Mouse (Mus musculus) B cell, adult (primary cell): ENCODE data around the gene Gm21788. TPM values are rescaled to one million over a fixed set of nuclear protein-coding genes. Genes with fewer than 3 reads are reported as not detected.

Experiments
- total RNA-seq: library from RNA; stranded (reverse); gene quantifications from 4 replicates; pipeline ENCODE4 v1.2.4, GENCODE M21; 2023; ENCODE audit not compliant: inconsistent age

The Gm21788 gene
- total RNA-seq = not detected in 4 replicates

GRCm38 (mm10) chrY:7404710-7405109 is at the start of gene Gm21788:
Gene Gm21788 (plus strand): TSS chrY:7405010.

Other genes starting within 250 kb of the Gm21788 start
- not detected in 4 replicates for gene Gm21244, start 235.7 kb upstream of the Gm21788 start, total RNA-seq
- not detected in 4 replicates for gene Gm28998, start 151.2 kb upstream of the Gm21788 start, total RNA-seq
- gene Gm20826, start 233.5 kb downstream of the Gm21788 start, total RNA-seq = 0.10 to 0.24 TPM (median 0.19 TPM) in 4 replicates